Mouse (Mus musculus) heart, postnatal 0 days (tissue): Measurements from ENCODE around the gene Mrpl57.

Experiments used
- CTCF ChIP-seq: IDR thresholded peaks from 2 replicates; pipeline ENCODE4 v1.5.1; 2016; ENCODE audit warnings: antibody characterized with exemption, control low read depth, low read depth
- EP300 ChIP-seq: IDR thresholded peaks from 2 replicates; pipeline ENCODE4 v1.6.1; 2016; ENCODE audit warnings: antibody characterized with exemption, low read depth

- no peak for TF ChIP-seq EP300
- TF ChIP-seq CTCF = no peak
These were observed 26.9 kb downstream of the Mrpl57 start for GRCm38 (mm10) chr14:57852961-57853360.
